Mouse (Mus musculus) embryonic facial prominence, embryonic 11.5 days (tissue): ENCODE data around the gene Lin9. TPM values are rescaled to one million over a fixed set of nuclear protein-coding genes. Genes with fewer than 3 reads are reported as not detected.

Experiments
- ATAC-seq: fragments of 200-750 bp; cut with Nextera tagmentation; replicated peaks from 2 replicates; pipeline ENCODE4 v1.8.0; 2017; ENCODE audit warnings: low read depth; ENCODE audit not compliant: insufficient number of reproducible peaks, low FRiP score, low TSS enrichment
- DNase-seq: peaks from one replicate; pipeline ENCODE4 v3.0.0-alpha.2; 2015; ENCODE audit warnings: low spot score
- H3K27ac ChIP-seq: fragments of 300-500 bp; sonication (generic); replicated peaks from 2 replicates; pipeline ENCODE4 v1.5.1; 2014; ENCODE audit warnings: mild to moderate bottlenecking, low read depth, low read length, control low read depth
- H3K27me3 ChIP-seq: fragments of 300-500 bp; sonication (generic); 2 replicates; pipeline ENCODE4 v1.6.1; 2014; ENCODE audit warnings: mild to moderate bottlenecking, low read length, moderate library complexity, mixed read lengths; ENCODE audit not compliant: control insufficient read depth, insufficient read depth
- H3K36me3 ChIP-seq: fragments of 300-500 bp; sonication (generic); replicated peaks from 2 replicates; pipeline ENCODE4 v1.6.1; 2014; ENCODE audit warnings: low read depth, mild to moderate bottlenecking, low read length, moderate library complexity, mixed read lengths; ENCODE audit not compliant: control insufficient read depth, insufficient read depth
- H3K4me1 ChIP-seq: fragments of 300-500 bp; sonication (generic); 2 replicates; pipeline ENCODE4 v1.6.1; 2014; ENCODE audit warnings: low read length, mixed read lengths; ENCODE audit not compliant: control insufficient read depth, insufficient read depth
- H3K4me2 ChIP-seq: fragments of 300-500 bp; sonication (generic); 2 replicates; pipeline ENCODE4 v1.6.1; 2014; ENCODE audit warnings: low read depth, mild to moderate bottlenecking, control low read depth, low read length, moderate library complexity
- H3K4me3 ChIP-seq: fragments of 300-500 bp; sonication (generic); 2 replicates; pipeline ENCODE4 v1.5.1; 2014; ENCODE audit warnings: low read depth, low read length, control low read depth
- H3K9ac ChIP-seq: fragments of 300-500 bp; sonication (generic); replicated peaks from 2 replicates; pipeline ENCODE4 v1.6.1; 2014; ENCODE audit warnings: mild to moderate bottlenecking, control low read depth, low read length
- H3K9me3 ChIP-seq: fragments of 300-500 bp; sonication (generic); replicated peaks from 2 replicates; pipeline ENCODE4 v1.6.1; 2016; ENCODE audit warnings: mild to moderate bottlenecking, low read length, inconsistent platforms, mixed read lengths; ENCODE audit not compliant: control insufficient read depth
- WGBS: fragments of 180-500 bp; shearing (Covaris S2); extraction: QIAGEN DNeasy Blood & Tissue Kit; methylation state at CpG from one replicate; pipeline ENCODE4 v1.1.7; 2014; 5-methylcytosine and 5-hydroxymethylcytosine counted together
- polyA plus RNA-seq: library from polyadenylated mRNA; unstranded; fragments of >200 nt; fragmentation: Nextera tagmentation; extraction: Ambion mirVana; gene quantifications from 2 replicates; pipeline ENCODE4 v1.2.1, GENCODE M21; 2014

Lin9 gene
- polyA plus RNA-seq, 1 experiment from 2014 or later: 24.6 TPM

- Histone ChIP-seq H3K27me3 (no peaks in the 10 kb centered on the region), H3K9me3 (no peaks in the 10 kb centered on the region), H3K9ac (peak overlapping the region; percentile 97), H3K27ac (peak overlapping the region; percentile 93), H3K36me3 (no peaks in the 10 kb centered on the region), H3K4me1 (no peaks in the 10 kb centered on the region), H3K4me2 (peak overlapping the region; percentile 38), H3K4me3 (peak overlapping the region; percentile 99)
- no peak for DNase-seq
- WGBS: under 1% methylated on average over 40 of the region's 42 CpGs
- ATAC-seq: peak; percentile 74
Observed at GRCm38 (mm10) chr1:180726183-180726582, 85.2 kb downstream of the Lin9 start.

GRCm38 (mm10) chr1:180729231-180729630 is 88.3 kb downstream of the Lin9 start:
- no peak for DNase-seq
- Histone ChIP-seq H3K9me3 (no peaks in the 10 kb centered on the region), H3K4me2 (no peak overlapping the region), H3K9ac (no peak overlapping the region), H3K27me3 (no peaks in the 10 kb centered on the region), H3K27ac (no peak overlapping the region), H3K4me3 (no peak overlapping the region), H3K36me3 (peaks cover 1% of the 10 kb centered on the region), H3K4me1 (no peaks in the 10 kb centered on the region)
- ATAC-seq: no peak
- WGBS: 97% methylated on average over 3 of the region's 3 CpGs

Other genes with a start within 250 kb of the Lin9 start
- gene Stum, start 157.6 kb upstream of the Lin9 start, polyA plus RNA-seq: 1.3 and 1.4 TPM in 2 replicates
- 163 and 181 TPM in 2 replicates for gene Parp1, start 72.2 kb upstream of the Lin9 start, polyA plus RNA-seq
- gene Mixl1, start 55.9 kb downstream of the Lin9 start, polyA plus RNA-seq: 0.20 and 0.74 TPM in 2 replicates
- gene Acbd3, start 84.9 kb downstream of the Lin9 start, polyA plus RNA-seq: 19.1 and 20.3 TPM in 2 replicates
- 3,882 and 3,910 TPM in 2 replicates for gene H3f3a, start 172.8 kb downstream of the Lin9 start, polyA plus RNA-seq
- gene Sde2, start 210.0 kb downstream of the Lin9 start, polyA plus RNA-seq: 38.2 and 38.6 TPM in 2 replicates